Mouse (Mus musculus) brain, adult 10 weeks (tissue): ENCODE results near the gene Tmem98. TPM values are rescaled to one million over a fixed set of nuclear protein-coding genes. Genes with fewer than 3 reads are reported as not detected.

Experiments used
- polyA plus RNA-seq: library from polyadenylated mRNA; stranded (reverse); fragments of 350-450 nt; fragmentation: Illumina TruSeq; extraction: RNeasy Lipid Tissue Mini Kit (QIAGEN cat#74804); gene quantifications from one replicate; pipeline ENCODE4 v1.2.3, GENCODE M21; 2015; ENCODE audit warnings: low read depth, low replicate concordance

Tmem98 gene
- 16.5 TPM for polyA plus RNA-seq

GRCm38 (mm10) chr11:80809993-80810821 is at the start of gene Tmem98:
TSS of gene Tmem98 (plus strand) at chr11:80810175.

GRCm38 (mm10) chr11:80779527-80780344 is 30.2 kb upstream of the Tmem98 start, which contains the start of gene Myo1d:
TSS of gene Myo1d (minus strand) at chr11:80780025.

GRCm38 (mm10) chr11:80858065-80858464 is 48.1 kb downstream of the Tmem98 start, which contains the start of gene Spaca3:
TSS of gene Spaca3 (plus strand) at chr11:80858365.

Other genes starting within 250 kb of the Tmem98 start
- 9.2 TPM for gene Myo1d, start 30.1 kb upstream of the Tmem98 start, polyA plus RNA-seq
- not detected for gene Spaca3, start 48.2 kb downstream of the Tmem98 start, polyA plus RNA-seq